Mouse (Mus musculus) mouse trophoblast stem cell (cell line): ENCODE data around the gene Plxnb1.

Source experiments
- in situ Hi-C, 2 experiments: fragments of 300-500 bp; cut with MseI, MboI; formaldehyde crosslinking; loops; 2 replicates in 1 of 2; 3 replicates in 1 of 2; pipeline ENCODE4 v1.15.1; 2025

Gene Plxnb1

GRCm38 (mm10) chr9:109060184-109060897 lies 34.8 kb upstream of the Plxnb1 start:
- in situ Hi-C loops = no loop called here

- in situ Hi-C loops = no loop called here
These were observed 34.3 kb upstream of the Plxnb1 start for GRCm38 (mm10) chr9:109060898-109061295.

- in situ Hi-C loops = no loop called here
These were observed 27.0 kb upstream of the Plxnb1 start for GRCm38 (mm10) chr9:109068095-109068735.

- in situ Hi-C loops = loop anchor here in 1 of 2 experiments (5.0 kb wide), 1 partner anchor 67 kb away; no protein-coding TSS in a partner anchor
These were observed 21.3 kb upstream of the Plxnb1 start, which contains the start of gene Atrip for GRCm38 (mm10) chr9:109073661-109074573. Gene Atrip, minus strand, starts transcription at chr9:109074124.

GRCm38 (mm10) chr9:109080516-109080915 lies 14.7 kb upstream of the Plxnb1 start:
- in situ Hi-C loops = no loop called here

- in situ Hi-C loops = no loop called here
These were observed 13.5 kb upstream of the Plxnb1 start for GRCm38 (mm10) chr9:109081749-109082123.

- in situ Hi-C loops = no loop called here
These were observed 12.9 kb upstream of the Plxnb1 start, which contains the start of the genes Ccdc51 and Tma7 for GRCm38 (mm10) chr9:109082124-109082800. Gene Ccdc51, plus strand, starts transcription at chr9:109082493. Gene Tma7, minus strand, starts transcription at chr9:109082587.

GRCm38 (mm10) chr9:109084922-109085321 lies 10.3 kb upstream of the Plxnb1 start:
- in situ Hi-C loops = loop anchor here (5.0 kb wide), 1 partner anchor 37 kb away; no protein-coding TSS in a partner anchor

GRCm38 (mm10) chr9:109087987-109088386 lies 7.2 kb upstream of the Plxnb1 start:
- in situ Hi-C loops = loop anchor here (5.0 kb wide), 1 partner anchor 34 kb away; no protein-coding TSS in a partner anchor

- in situ Hi-C loops = no loop called here
These were observed 4.7 kb upstream of the Plxnb1 start for GRCm38 (mm10) chr9:109090446-109090845.

- in situ Hi-C loops = no loop called here
These were observed 3.4 kb upstream of the Plxnb1 start for GRCm38 (mm10) chr9:109091802-109092201.

GRCm38 (mm10) chr9:109092799-109093198 lies 2.4 kb upstream of the Plxnb1 start:
- in situ Hi-C loops = no loop called here

- in situ Hi-C loops = no loop called here
These were observed 1.2 kb upstream of the Plxnb1 start for GRCm38 (mm10) chr9:109093786-109094552.

GRCm38 (mm10) chr9:109094553-109095136 lies 544 bp upstream of the Plxnb1 start:
- in situ Hi-C loops = no loop called here

GRCm38 (mm10) chr9:109096251-109096661 lies 1.1 kb downstream of the Plxnb1 start:
- in situ Hi-C loops = no loop called here

- in situ Hi-C loops = no loop called here
These were observed 1.7 kb downstream of the Plxnb1 start for GRCm38 (mm10) chr9:109096856-109097255.

GRCm38 (mm10) chr9:109097291-109097690 lies 2.1 kb downstream of the Plxnb1 start:
- in situ Hi-C loops = no loop called here

- in situ Hi-C loops = no loop called here
These were observed 2.6 kb downstream of the Plxnb1 start for GRCm38 (mm10) chr9:109097831-109098230.

- in situ Hi-C loops = no loop called here
These were observed 3.2 kb downstream of the Plxnb1 start for GRCm38 (mm10) chr9:109098366-109098765.

- in situ Hi-C loops = no loop called here
These were observed 3.8 kb downstream of the Plxnb1 start for GRCm38 (mm10) chr9:109098969-109099368.
